Comparison of ENCODE assay signal across 9 mouse cellular contexts in genomic region chr3:148895396-148896109, GRCm38 (mm10).
DNase-seq lines count a peak whose midpoint lies in the region; ATAC-seq and TF ChIP-seq lines count a peak whose summit lies in the region.
"Had no signal": no experiment of that assay in that cellular context is flagged by ENCODE, and none has a peak within 500 bp of the region (broad histone marks: within the 10 kb centered on the region; RNA-seq: fewer than 3 reads in every experiment).

No protein-coding gene starts in this region.

- no peak overlapping the region for H3K9ac ChIP-seq in kidney, embryonic 14.5 days (ENCODE audit: low read depth, low read length)
- no peak overlapping the region for H3K9ac ChIP-seq in neural tube, embryonic 15.5 days (replicated peaks)
- H3K9ac ChIP-seq: limb, embryonic 13.5 days had no signal

- CTCF ChIA-PET in Patski (lab: Charles Lee) = interaction anchor here (1.8 kb wide), 1 partner anchor 10 kb away, joined by 8 read pairs; no protein-coding TSS in a partner anchor

- in situ Hi-C loops in Patski (cut with MboI; ENCODE audit: low pct_unique_long_range_greater_than_20kb) = no loop called here

- no peak overlapping the region for H3K4me3 ChIP-seq in kidney, embryonic 14.5 days (ENCODE audit: low read length)
- H3K4me3 ChIP-seq in neural tube, embryonic 15.5 days (replicated peaks) = no peak overlapping the region
- no peak overlapping the region for H3K4me3 ChIP-seq in layer of hippocampus, adult 2 months
- H3K4me3 ChIP-seq: limb, embryonic 13.5 days had no signal

- no peaks in the 10 kb centered on the region; the same call in 1 of the 2 replicates for H3K36me3 ChIP-seq in kidney, embryonic 14.5 days (ENCODE audit: control insufficient read depth, insufficient read depth, low read length)
- H3K36me3 ChIP-seq in neural tube, embryonic 15.5 days = no peaks in the 10 kb centered on the region

- no peak for DNase-seq in kidney, postnatal 4 days
- DNase-seq in Patski (ENCODE audit: low read depth, low spot score) = no peak
- DNase-seq in left cerebral cortex, adult 18-20 months (ENCODE audit: low spot score in 2 of 2) = no peak
- DNase-seq in layer of hippocampus, adult 2 months (ENCODE audit: low spot score in 2 of 2) = no peak
- DNase-seq: kidney, postnatal 25 days had no signal

- no peak for TF ChIP-seq CTCF in Patski (IDR thresholded peaks at IDR 0.05)
- TF ChIP-seq CTCF in layer of hippocampus, adult 2 months (conservative IDR thresholded peaks at IDR 0.05) = no peak

- H3K4me2 ChIP-seq in kidney, embryonic 14.5 days (replicated peaks; ENCODE audit: low read depth, low read length) = no peak overlapping the region
- H3K4me2 ChIP-seq in neural tube, embryonic 15.5 days = peak overlapping the region; percentile 28
- H3K4me2 ChIP-seq: limb, embryonic 13.5 days had no signal

- no peak overlapping the region for H3K27ac ChIP-seq in kidney, embryonic 14.5 days (ENCODE audit: low read depth, low read length)
- H3K27ac ChIP-seq in neural tube, embryonic 15.5 days (replicated peaks) = no peak overlapping the region; the same call in 1 of the 2 replicates
- no peak overlapping the region for H3K27ac ChIP-seq in layer of hippocampus, adult 2 months
- H3K27ac ChIP-seq: limb, embryonic 13.5 days had no signal

- H3K4me1 ChIP-seq in kidney, embryonic 14.5 days (ENCODE audit: control insufficient read depth, insufficient read depth, low read length) = peaks cover 35% of the 10 kb centered on the region
- peaks cover 51% of the 10 kb centered on the region for H3K4me1 ChIP-seq in neural tube, embryonic 15.5 days

- 0 out of 2 replicates have a peak, but pooled peaks have one; percentile 17 for ATAC-seq in kidney, embryonic 14.5 days (ENCODE audit: low FRiP score, low TSS enrichment)
- ATAC-seq in Patski = peak; percentile 10
- ATAC-seq in common myeloid progenitor, adult 5-6 weeks (replicated peaks; ENCODE audit: low read depth, poor library complexity, severe bottlenecking) = peak; percentile 92
- ATAC-seq in neural tube, embryonic 15.5 days (ENCODE audit: low FRiP score) = peak; percentile 5; the same call in 1 of the 2 replicates

- POLR2A ChIA-PET in Patski (lab: Charles Lee) = interaction anchor here (0.7 kb wide), 1 partner anchor 12 kb away, joined by 3 read pairs; no protein-coding TSS in a partner anchor

- H3K9me3 ChIP-seq in kidney, embryonic 14.5 days (ENCODE audit: control insufficient read depth, low read length) = no peaks in the 10 kb centered on the region
- H3K9me3 ChIP-seq in neural tube, embryonic 15.5 days (replicated peaks) = no peaks in the 10 kb centered on the region
- H3K9me3 ChIP-seq: limb, embryonic 13.5 days had no signal

- no peaks in the 10 kb centered on the region for H3K27me3 ChIP-seq in kidney, embryonic 14.5 days (ENCODE audit: control insufficient read depth, insufficient read depth, low read length)
- no peaks in the 10 kb centered on the region for H3K27me3 ChIP-seq in Patski
- no peaks in the 10 kb centered on the region for H3K27me3 ChIP-seq in neural tube, embryonic 15.5 days (replicated peaks)
- H3K27me3 ChIP-seq: limb, embryonic 13.5 days had no signal

- WGBS in kidney, embryonic 14.5 days = 79% methylated on average over 13 of the region's 13 CpGs
- WGBS in neural tube, embryonic 15.5 days = 70% methylated on average over 13 of the region's 13 CpGs

Comparison
In these comparisons a context has a peak if more than half of its experiments do, and no peak if none do; other contexts are left out.
1. ATAC-seq: peak in every context shown above with its lines; median percentile 92 in common myeloid progenitor, adult 5-6 weeks; 17 in kidney, embryonic 14.5 days; 10 in Patski; 5 in neural tube, embryonic 15.5 days.